Mouse (Mus musculus): Measurements from ENCODE around the gene Cers2. TPM values are rescaled to one million over a fixed set of nuclear protein-coding genes. Genes with fewer than 3 reads are reported as not detected.
"Not testable (repeated sequence)": the region's sequence is repeated elsewhere in the genome, so short reads cannot be mapped to it uniquely, and the experiment has no call there.

The Cers2 gene
- polyA plus RNA-seq, 1 experiment from 2014 or later = 97.4 TPM

DNA sequence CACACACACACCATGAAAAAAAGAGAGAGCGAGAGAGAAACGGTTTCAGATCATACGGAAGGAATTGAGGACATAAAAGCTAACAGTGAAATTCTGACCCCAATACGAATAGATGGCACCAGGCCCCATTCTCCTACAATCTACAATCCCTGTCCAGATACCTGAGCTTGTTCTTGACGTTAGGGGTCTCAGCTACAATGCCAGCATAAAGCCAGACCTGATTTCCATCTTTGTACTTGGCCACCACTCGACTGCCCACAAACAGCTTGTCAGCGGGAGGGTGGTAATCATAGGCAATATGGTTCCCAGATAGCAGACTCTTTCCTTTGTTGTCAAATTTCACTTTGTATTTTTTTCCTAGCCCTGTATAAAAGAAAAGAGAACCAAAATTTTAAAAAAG lies 31.9 kb downstream of the Cers2 start:
- no peak for ATAC-seq
- Histone ChIP-seq H3K9me3 (ENCODE audit: control insufficient read depth, low read length) (no peaks in the 10 kb centered on the region), H3K27me3 (replicated peaks; ENCODE audit: control insufficient read depth, insufficient read depth, low read length) (no peaks in the 10 kb centered on the region), H3K4me1 (ENCODE audit: control insufficient read depth, insufficient read depth, low read depth, low read length) (no peaks in the 10 kb centered on the region), H3K36me3 (ENCODE audit: control insufficient read depth, insufficient read depth, low read length) (peaks cover 51% of the 10 kb centered on the region), H3K27ac (ENCODE audit: low read depth, low read length) (no peak overlapping the region), H3K4me3 (ENCODE audit: low read length) (no peak overlapping the region), H3K4me2 (ENCODE audit: low read length) (no peak overlapping the region), H3K9ac (ENCODE audit: low read depth, low read length) (no peak overlapping the region)
- 94% methylated on average over 7 of the region's 7 CpGs for WGBS

DNA sequence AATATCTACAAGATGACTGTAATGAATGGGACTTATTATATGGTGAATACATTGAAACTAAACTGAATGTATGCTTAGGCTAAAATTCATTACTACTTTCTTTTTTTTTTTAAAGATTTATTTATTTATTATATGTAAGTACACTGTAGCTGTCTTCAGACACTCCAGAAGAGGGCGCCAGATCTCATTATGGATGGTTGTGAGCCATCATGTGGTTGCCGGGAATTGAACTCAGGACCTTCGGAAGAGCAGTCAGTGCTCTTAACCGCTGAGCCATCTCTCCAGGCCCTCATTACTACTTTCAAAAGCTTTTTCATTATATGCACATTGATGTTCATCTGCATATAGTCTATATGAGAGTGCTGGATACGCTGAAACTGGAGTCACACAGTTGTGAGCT lies 33.8 kb downstream of the Cers2 start:
- H3K9me3 ChIP-seq (ENCODE audit: control insufficient read depth, low read length); ATAC-seq; H3K9ac ChIP-seq (ENCODE audit: low read depth, low read length); H3K27me3 ChIP-seq (replicated peaks; ENCODE audit: control insufficient read depth, insufficient read depth, low read length); H3K4me3 ChIP-seq (ENCODE audit: low read length); H3K27ac ChIP-seq (ENCODE audit: low read depth, low read length); H3K4me1 ChIP-seq (ENCODE audit: control insufficient read depth, insufficient read depth, low read depth, low read length); H3K4me2 ChIP-seq (ENCODE audit: low read length): not testable (repeated sequence)
- peaks cover 42% of the 10 kb centered on the region for H3K36me3 ChIP-seq (ENCODE audit: control insufficient read depth, insufficient read depth, low read length)
- WGBS = 97% methylated on average over 4 of the region's 5 CpGs

DNA sequence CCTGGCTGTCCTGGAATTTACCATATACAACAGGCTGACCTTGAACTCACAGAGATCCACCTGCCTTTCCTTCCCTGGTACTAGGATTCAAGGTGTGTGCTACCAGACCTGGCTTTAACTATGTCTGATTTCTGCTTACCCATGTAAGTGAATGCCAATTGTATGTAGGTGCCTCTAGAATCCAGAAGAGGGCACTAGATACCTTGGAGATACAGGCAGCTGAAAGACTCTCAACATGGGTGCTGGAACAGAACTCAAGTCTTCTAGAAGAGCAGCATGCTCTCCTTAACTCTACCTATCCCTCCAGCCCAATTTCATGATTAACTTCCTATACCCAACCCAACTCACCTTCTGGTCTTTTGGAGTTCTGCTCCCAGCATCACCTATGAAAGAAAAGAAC lies 34.9 kb downstream of the Cers2 start:
- H3K4me2 ChIP-seq (ENCODE audit: low read length) = no peak overlapping the region
- ATAC-seq = no peak

DNA sequence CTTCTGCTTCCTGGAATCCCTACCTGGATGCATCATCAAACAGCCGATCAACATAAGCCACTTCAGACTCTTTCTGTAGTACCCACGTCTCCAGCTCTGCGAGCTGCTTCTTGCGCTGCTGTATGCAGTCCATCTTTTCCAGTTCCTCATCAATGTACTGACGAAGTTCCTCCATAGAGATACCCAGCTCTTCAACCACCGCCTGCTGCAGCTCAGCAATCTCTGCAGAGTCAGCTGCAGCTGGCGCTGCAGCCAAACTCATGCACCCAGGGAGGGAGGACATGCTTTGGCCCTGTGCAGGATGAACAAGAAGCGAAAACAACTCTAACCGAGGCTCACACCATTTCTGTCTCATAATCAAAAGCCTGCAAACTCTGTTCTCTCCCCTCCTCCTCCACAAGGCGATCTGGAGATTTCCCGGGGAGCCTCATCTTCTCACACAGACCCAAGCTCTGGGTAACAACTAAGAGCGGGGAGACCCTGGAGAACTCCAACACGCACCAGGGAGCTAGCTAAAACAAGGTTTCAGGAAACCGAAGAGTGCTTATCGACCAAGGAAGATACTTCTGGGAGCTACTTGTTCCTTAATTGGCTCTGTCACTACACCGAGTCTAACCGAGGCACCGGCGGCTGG lies 41.4 kb downstream of the Cers2 start:
- not testable (repeated sequence) for H3K27me3 ChIP-seq (replicated peaks; ENCODE audit: control insufficient read depth, insufficient read depth, low read length); H3K36me3 ChIP-seq (ENCODE audit: control insufficient read depth, insufficient read depth, low read length); H3K9me3 ChIP-seq (ENCODE audit: control insufficient read depth, low read length); H3K27ac ChIP-seq (ENCODE audit: low read depth, low read length); H3K4me1 ChIP-seq (ENCODE audit: control insufficient read depth, insufficient read depth, low read depth, low read length); H3K9ac ChIP-seq (ENCODE audit: low read depth, low read length)
- ATAC-seq = 0 out of 2 replicates have a peak, but pooled peaks have one; percentile 13
- H3K4me3 ChIP-seq (ENCODE audit: low read length) = peak overlapping the region; percentile 51
- peak overlapping the region; percentile 44 for H3K4me2 ChIP-seq (ENCODE audit: low read length)
- 35% methylated on average over 6 of the region's 19 CpGs for WGBS

More for the DNA sequence above, 34.9 kb downstream of the Cers2 start:
- Histone ChIP-seq H3K27ac (ENCODE audit: low read depth, low read length) (no peak overlapping the region), H3K27me3 (replicated peaks; ENCODE audit: control insufficient read depth, insufficient read depth, low read length) (no peaks in the 10 kb centered on the region), H3K9me3 (ENCODE audit: control insufficient read depth, low read length) (no peaks in the 10 kb centered on the region), H3K4me1 (ENCODE audit: control insufficient read depth, insufficient read depth, low read depth, low read length) (no peaks in the 10 kb centered on the region), H3K9ac (ENCODE audit: low read depth, low read length) (no peak overlapping the region), H3K4me3 (ENCODE audit: low read length) (no peak overlapping the region), H3K36me3 (ENCODE audit: control insufficient read depth, insufficient read depth, low read length) (peaks cover 40% of the 10 kb centered on the region)

DNA sequence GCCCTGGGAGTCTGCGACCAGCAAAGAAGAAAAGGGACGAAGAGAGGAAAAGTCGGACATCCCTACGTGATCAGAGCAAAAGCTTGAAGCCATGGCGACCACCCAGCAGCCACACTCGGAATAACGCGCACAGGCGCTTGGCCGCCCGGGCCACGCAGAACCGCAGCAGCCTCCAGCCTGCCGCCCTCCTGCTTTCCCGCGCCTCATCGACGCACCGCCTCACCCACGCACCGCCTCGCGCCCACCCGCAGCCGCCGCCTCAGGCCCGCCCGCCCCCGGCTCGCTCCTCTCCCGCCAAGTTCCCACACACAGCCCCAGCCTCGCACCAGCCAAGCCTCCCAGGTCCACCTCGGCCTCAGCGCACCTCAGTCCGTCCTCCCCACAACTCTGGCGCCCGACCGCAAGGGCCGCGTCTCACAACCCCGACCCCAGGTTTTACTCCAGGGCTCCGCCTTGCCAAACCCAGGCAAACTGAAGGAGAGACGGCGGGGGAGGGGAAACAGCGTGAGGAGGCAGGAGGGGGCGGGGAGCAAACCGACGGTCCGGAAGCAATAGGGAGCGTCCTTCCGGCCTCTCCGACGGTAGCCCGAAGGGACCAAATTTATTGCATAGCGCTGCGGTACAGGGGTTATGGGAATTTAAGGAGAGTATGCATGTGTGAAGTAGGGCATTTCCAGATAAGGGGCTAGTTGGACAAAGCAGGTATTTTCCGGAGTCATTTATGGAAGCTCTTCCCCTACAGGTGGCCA lies 42.3 kb downstream of the Cers2 start, which contains the start of gene Setdb1:
Gene Setdb1, minus strand, starts transcription at position 502 of the 749 bp plus-strand sequence.
- Histone ChIP-seq H3K4me3 (ENCODE audit: low read length) (peak within 1 kb of the TSS; percentile 51), H3K4me2 (ENCODE audit: low read length) (peak within 1 kb of the TSS; percentile 50), H3K9ac (ENCODE audit: low read depth, low read length) (peak within 1 kb of the TSS; percentile 67)
- not testable (repeated sequence) for H3K4me1 ChIP-seq (ENCODE audit: control insufficient read depth, insufficient read depth, low read depth, low read length); H3K27ac ChIP-seq (ENCODE audit: low read depth, low read length); H3K36me3 ChIP-seq (ENCODE audit: control insufficient read depth, insufficient read depth, low read length); H3K27me3 ChIP-seq (replicated peaks; ENCODE audit: control insufficient read depth, insufficient read depth, low read length); H3K9me3 ChIP-seq (ENCODE audit: control insufficient read depth, low read length)
- ATAC-seq = peak; percentile 98
- WGBS = under 1% methylated on average over 24 of the region's 57 CpGs

DNA sequence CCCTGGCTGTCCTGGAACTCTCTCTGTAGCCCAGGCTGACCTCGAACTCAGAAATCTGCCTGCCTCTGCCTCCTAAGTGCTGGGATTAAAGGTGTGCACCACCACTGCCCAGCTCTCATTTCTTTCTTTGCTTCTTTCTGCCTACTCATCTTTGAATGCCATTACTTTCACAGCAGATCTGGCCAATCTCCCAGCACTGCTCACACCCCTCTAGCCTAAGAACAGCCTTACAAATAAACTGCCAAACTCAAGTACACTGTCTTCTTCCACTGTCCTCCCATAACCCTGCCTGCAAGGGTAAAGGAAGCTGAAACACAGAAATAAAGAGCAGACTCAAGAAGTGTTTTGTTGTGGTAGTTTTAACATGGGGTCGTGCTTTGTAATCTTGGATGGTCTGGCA lies 43.2 kb downstream of the Cers2 start:
- H3K4me2 ChIP-seq (ENCODE audit: low read length) = no peak overlapping the region
- 97% methylated on average over 2 of the region's 2 CpGs for WGBS
- H3K9me3 ChIP-seq (ENCODE audit: control insufficient read depth, low read length) = no peaks in the 10 kb centered on the region
- H3K27me3 ChIP-seq (replicated peaks; ENCODE audit: control insufficient read depth, insufficient read depth, low read length) = no peaks in the 10 kb centered on the region
- 0 out of 2 replicates have a peak, but pooled peaks cover 2% of the 10 kb centered on the region for H3K4me1 ChIP-seq (ENCODE audit: control insufficient read depth, insufficient read depth, low read depth, low read length)
- no peak overlapping the region for H3K9ac ChIP-seq (ENCODE audit: low read depth, low read length)
- no peak for ATAC-seq
- H3K4me3 ChIP-seq (ENCODE audit: low read length) = no peak overlapping the region
- 0 out of 2 replicates have a peak, but pooled peaks cover 2% of the 10 kb centered on the region for H3K36me3 ChIP-seq (ENCODE audit: control insufficient read depth, insufficient read depth, low read length)
- no peak overlapping the region for H3K27ac ChIP-seq (ENCODE audit: low read depth, low read length)

DNA sequence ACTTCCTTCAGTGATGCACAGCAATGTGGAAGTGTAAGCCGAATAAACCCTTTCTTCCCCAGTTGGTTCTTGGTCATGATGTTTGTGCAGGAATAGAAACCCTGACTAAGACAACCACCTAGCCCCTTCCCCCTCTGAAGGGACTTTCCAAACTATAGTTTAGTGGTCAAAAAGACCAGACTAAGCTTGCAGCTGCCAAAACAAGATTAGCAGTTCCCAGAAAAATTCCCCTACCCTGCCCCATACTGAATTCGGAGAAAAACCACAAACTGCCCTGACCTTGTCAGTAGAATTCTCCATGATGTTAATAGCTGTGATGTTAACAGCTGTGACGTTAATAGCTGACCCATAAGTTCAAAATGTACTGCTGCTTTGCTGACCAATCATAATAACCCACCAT lies 45.7 kb downstream of the Cers2 start:
- H3K27me3 ChIP-seq (replicated peaks; ENCODE audit: control insufficient read depth, insufficient read depth, low read length); H3K9me3 ChIP-seq (ENCODE audit: control insufficient read depth, low read length); H3K4me1 ChIP-seq (ENCODE audit: control insufficient read depth, insufficient read depth, low read depth, low read length); H3K9ac ChIP-seq (ENCODE audit: low read depth, low read length); H3K27ac ChIP-seq (ENCODE audit: low read depth, low read length); H3K4me3 ChIP-seq (ENCODE audit: low read length); H3K4me2 ChIP-seq (ENCODE audit: low read length); H3K36me3 ChIP-seq (ENCODE audit: control insufficient read depth, insufficient read depth, low read length); ATAC-seq: not testable (repeated sequence)
- WGBS = 83% methylated on average over 3 of the region's 3 CpGs

DNA sequence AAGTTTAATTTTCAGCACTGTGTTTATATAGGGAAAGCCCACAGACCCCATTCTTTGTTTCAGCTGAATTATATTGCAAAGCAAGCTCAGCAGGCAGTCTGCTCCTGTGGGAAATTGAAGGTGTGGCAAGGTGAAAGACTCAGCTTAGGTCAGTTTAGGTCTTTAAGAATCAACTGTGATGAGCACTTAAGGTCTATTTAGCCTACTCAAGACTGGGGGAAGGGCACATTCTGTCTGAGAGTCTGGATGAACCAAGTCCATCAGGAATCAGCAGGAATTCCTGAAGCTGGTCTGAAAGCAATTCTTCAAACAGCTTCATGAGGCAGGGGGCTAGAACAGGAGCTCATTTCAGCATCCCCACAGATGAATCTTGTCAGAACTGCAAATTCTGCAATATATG lies 55.5 kb downstream of the Cers2 start:
- ATAC-seq = no peak
- H3K36me3 ChIP-seq (ENCODE audit: control insufficient read depth, insufficient read depth, low read length) = no peaks in the 10 kb centered on the region
- no peak overlapping the region for H3K9ac ChIP-seq (ENCODE audit: low read depth, low read length)
- H3K9me3 ChIP-seq (ENCODE audit: control insufficient read depth, low read length) = no peaks in the 10 kb centered on the region
- H3K4me2 ChIP-seq (ENCODE audit: low read length) = no peak overlapping the region
- no peak overlapping the region for H3K27ac ChIP-seq (ENCODE audit: low read depth, low read length)
- H3K4me1 ChIP-seq (ENCODE audit: control insufficient read depth, insufficient read depth, low read depth, low read length) = no peaks in the 10 kb centered on the region
- no peak overlapping the region for H3K4me3 ChIP-seq (ENCODE audit: low read length)
- H3K27me3 ChIP-seq (replicated peaks; ENCODE audit: control insufficient read depth, insufficient read depth, low read length) = no peaks in the 10 kb centered on the region

All from hindbrain, embryonic 16.5 days (tissue).